Mouse (Mus musculus) thymus, postnatal 10 days (tissue): ENCODE measurements around the gene Mpp2.

Source experiments
- DNase-seq, 2 experiments: peaks; one replicate each; pipeline ENCODE4 v3.0.0; 2021; ENCODE audit warnings: low spot score in 2 of 2

The Mpp2 gene

DNA sequence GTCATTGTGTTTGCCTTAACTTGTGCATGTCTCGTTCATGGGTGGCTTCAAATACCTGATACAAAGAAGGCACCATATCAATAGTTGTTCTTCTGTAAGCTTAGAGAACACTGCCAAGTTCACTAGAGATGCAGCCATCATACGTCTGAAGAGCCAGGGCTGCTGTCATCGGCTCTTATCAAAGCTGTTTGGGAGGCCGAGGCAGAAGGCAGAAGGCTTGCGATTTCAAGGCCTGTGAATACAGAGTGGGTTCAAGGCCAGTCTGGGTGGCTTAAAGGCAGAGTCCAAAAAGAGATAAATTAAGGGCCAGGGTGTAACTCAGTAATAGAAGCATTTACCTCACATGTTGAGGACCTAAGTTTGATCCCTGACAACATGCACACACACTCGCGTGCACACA, 52.0 kb downstream of the Mpp2 start:
- no peak for DNase-seq

- DNase-seq = no peak
Measured at GRCm38 (mm10) chr11:102035456-102035960, 52.8 kb downstream of the Mpp2 start.

DNA sequence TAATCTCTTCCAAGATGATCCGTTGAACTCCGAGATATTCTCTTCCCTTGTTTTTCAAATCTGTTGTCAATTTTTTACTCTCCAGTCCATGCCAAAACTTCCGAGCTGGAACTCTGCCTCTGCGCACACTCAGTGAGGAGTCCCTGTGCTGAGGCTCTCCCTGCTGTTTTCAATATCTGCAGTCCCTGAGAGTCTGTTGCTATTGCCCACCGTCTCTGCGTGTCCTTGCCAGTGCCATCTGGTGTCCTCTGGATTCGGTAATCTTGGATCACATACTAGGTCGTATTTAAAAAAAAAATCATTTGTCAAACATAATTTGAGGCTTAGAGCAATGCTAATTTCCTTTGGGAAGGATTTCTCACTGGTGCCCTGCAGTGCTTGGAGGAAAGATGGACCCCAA, 53.4 kb downstream of the Mpp2 start:
- no peak for DNase-seq

DNA sequence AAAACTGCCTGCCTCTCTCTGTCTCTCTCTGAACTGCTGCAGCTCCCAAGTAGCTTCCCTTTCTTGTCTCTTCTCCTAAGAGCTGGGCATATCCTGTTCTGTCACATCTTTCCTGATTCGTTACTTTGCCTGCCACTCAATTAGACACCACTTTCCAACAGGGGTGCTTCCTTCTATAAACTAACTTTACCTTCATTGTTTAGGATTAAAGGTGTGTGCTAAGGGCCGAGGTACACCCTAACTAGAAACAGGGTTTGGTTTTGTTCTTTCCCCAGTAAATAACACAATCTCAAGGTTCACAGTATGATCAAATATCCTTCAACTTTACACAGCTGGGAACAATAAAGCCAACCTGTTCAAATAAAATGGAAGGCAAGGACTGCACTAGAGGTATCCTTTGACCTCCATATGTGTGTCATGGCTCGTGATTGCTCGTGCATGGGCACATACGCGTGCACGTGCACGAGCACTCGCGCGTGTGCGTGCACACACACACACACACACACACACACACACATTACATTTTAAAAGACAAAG, 55.2 kb downstream of the Mpp2 start:
- no peak for DNase-seq

DNA sequence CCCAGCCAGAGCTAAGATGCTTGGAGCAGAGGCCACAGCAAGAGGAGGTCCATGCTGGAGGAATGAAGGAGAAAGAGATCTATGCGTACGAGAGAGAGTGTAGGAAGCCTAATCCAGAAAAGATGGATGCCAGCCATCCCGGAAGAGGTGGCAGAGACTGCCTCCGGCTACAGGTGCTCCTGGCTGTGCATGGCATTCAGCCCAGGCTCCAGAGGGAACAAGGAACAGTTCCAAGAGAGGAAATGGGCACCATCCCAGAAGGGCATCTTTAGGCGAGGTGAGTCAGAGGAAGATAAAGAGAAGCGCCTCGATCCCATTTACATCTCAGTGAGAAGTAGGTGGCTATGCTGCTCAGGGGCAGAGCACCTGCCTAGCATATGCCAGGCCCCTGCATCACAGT, 57.2 kb downstream of the Mpp2 start:
- no peak for DNase-seq

DNA sequence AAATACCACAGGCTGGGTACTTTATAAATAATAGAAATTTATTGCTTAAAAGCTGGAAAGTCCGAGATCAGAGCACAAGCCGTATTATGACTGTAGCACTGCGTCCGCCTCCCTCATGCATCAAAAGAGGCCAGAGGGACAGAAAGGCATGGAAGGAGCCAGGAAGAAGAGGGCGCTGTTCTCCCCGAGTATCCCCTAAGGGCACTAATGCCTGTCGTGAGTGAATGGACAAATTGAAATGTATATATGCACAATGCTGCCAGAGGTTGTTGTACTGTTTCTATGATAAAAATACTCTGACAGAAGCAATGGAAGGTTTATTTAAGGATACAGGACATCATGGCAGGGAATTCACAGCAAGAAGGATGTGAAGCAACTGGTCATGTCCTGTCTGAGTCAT, 58.3 kb downstream of the Mpp2 start:
- DNase-seq = no peak

GRCm38 (mm10) chr11:102029304-102029703, 59.0 kb downstream of the Mpp2 start:
- no peak for DNase-seq

GRCm38 (mm10) chr11:102028087-102028816, 60.1 kb downstream of the Mpp2 start, which contains the start of gene Mpp3:
Gene Mpp3 (minus strand): TSS chr11:102028461.
- no peak for DNase-seq

- no peak for DNase-seq
Measured at GRCm38 (mm10) chr11:102027361-102028017, 60.8 kb downstream of the Mpp2 start.

- peak in 1 of 2 experiments; percentile 17 for DNase-seq
Measured at GRCm38 (mm10) chr11:102026694-102027360, 61.5 kb downstream of the Mpp2 start.

DNA sequence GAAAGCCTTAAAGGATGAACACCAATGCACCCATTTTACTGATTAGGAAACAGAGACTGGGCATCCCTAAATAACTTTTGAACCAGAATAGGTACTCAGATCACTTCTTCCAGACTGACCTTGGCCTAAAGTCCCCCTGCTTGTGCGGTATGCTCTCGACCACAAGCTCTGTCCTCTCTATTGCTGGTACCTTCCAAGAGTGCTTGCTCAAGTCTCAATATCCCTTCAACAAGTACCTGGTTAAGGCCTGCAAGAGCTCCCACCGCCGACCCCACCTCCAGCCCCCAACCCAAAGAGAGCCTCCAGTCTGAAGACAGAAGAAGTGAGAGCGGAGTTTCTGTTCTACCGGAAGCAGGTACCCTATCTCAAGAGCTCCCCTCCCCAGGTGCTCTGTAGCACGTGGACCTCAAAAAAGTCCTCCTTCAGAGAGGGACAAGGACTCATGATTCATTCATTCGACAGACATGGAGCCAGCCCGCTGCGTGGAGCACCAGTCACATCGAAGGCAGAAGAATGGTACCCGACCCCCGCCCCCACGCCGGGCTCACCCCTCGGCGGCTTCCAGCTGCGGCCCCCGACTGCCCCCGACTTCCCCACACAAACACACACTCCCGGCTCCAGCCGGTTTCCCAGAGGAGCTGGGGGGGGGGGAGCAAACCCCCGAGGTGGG, 62.2 kb downstream of the Mpp2 start:
- DNase-seq = no peak

DNA sequence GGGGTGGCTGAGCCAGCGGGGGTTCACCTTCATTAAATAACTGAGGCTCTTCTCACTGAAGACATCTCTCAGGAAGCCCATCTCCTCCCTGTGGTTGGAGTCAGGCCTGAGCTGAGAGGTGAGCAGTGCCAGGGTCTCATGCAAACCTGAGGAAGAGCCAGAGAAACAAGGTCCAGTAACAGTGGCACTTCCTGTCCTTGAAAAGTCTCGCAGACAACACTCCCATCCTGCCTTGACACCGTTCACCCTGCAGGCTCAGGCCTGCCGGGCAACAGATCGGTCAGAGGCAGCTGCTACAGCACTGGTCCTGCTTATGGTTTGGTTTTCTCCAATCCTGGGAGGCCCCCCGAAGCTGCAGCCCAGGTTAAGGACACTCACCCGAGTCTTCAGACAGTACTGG, 63.0 kb downstream of the Mpp2 start:
- DNase-seq = no peak

GRCm38 (mm10) chr11:102024875-102025274, 63.4 kb downstream of the Mpp2 start:
- DNase-seq = no peak

DNA sequence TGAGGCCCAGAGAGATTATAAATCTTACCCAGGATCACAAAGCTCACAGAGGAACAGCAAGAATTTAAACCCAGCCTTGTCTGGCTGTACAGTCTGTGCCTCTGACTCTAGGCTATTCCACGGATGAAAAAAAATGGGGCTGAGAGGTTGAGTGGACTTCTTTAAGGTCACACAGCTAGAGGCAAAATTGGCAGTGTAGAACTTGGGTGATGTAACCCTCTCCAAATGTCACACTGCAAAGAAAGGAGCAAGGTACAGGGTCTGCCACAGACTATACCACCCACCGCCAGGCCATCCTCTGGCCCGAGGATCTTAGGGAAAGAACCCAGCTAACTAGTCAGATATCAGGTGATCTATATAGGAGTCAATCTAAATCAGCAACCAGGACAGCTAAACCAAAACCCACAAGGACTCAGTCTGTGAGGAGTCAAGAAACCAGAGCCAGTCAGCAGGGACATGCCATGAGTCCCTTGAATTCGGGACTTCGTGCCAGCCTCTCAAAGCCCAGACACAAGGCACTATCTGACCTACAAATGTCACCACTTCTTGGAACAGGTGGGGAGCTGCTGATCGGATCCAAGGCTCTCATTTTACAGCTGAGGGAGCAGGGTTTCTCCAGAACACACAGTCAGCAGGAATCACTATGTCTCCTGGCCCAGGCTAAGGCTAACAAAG, 64.1 kb downstream of the Mpp2 start:
- DNase-seq = no peak

DNA sequence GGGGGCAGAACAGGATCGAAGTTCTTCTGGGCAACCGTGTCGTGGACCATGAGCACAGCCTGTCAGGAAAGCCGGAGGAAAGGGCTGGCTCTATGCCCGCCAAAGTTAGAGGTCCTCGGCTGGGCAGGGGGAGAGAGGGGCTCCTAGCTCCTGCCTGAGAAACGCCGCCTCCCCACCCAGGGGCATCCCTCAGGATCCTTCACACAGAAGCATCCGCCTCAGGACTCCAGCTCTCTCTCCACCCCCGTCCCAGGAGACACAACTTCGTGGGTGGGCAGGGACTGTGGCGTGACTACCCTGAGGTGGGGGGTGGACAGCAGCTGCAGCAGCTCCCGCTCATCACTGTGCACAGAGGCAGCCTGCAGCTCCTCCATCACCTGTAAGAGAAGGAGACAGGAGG, 64.9 kb downstream of the Mpp2 start:
- DNase-seq = no peak

GRCm38 (mm10) chr11:102021196-102021595, 67.1 kb downstream of the Mpp2 start:
- DNase-seq = no peak

- DNase-seq = no peak
Measured at GRCm38 (mm10) chr11:102019736-102020135, 68.6 kb downstream of the Mpp2 start.

GRCm38 (mm10) chr11:102016136-102016535, 72.2 kb downstream of the Mpp2 start:
- no peak for DNase-seq

GRCm38 (mm10) chr11:102015472-102015871, 72.8 kb downstream of the Mpp2 start:
- no peak for DNase-seq

GRCm38 (mm10) chr11:102013201-102013600, 75.1 kb downstream of the Mpp2 start:
- no peak for DNase-seq

DNA sequence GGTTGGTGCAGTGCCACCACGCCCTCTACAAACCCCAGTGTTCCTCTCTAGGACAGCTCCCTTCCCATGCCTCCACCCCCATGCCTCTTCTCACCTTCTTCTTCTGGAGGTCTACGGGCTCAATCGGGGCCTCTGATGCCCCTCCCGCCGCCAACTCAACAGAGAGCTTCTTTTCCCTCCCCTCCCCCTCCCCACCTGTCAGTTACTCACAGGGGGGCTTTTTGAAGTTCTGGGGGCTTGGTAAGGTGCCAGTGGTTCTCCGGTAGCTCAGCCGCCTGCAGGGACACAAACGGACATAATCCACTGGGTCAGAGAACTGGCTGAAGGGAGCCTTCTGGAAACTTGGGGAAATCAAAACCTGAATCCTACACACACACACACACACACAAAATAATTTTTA, 76.8 kb downstream of the Mpp2 start:
- no peak for DNase-seq
